Mouse (Mus musculus) cerebellum, adult 18-20 months (tissue): ENCODE data around the gene Ptch2.
A peak's percentile ranks its signal among the peaks of the same experiment; 100 is the strongest.

Experiments used
- DNase-seq, 2 experiments: peaks; one replicate each; pipeline ENCODE4 v3.0.0; 2021

The Ptch2 gene

GRCm38 (mm10) chr4:117105127-117105526 is 9.3 kb downstream of the Ptch2 start:
- no peak for DNase-seq

- no peak for DNase-seq
Measured at GRCm38 (mm10) chr4:117107813-117108523, 12.1 kb downstream of the Ptch2 start.

- DNase-seq = no peak
Measured at GRCm38 (mm10) chr4:117108524-117108849, 12.6 kb downstream of the Ptch2 start.

- DNase-seq = no peak
Measured at GRCm38 (mm10) chr4:117109330-117109729, 13.5 kb downstream of the Ptch2 start.

- no peak for DNase-seq
Measured at GRCm38 (mm10) chr4:117110249-117110648, 14.4 kb downstream of the Ptch2 start.

GRCm38 (mm10) chr4:117110985-117111384 is 15.1 kb downstream of the Ptch2 start:
- no peak for DNase-seq

GRCm38 (mm10) chr4:117113237-117113636 is 17.4 kb downstream of the Ptch2 start:
- DNase-seq = no peak

- DNase-seq = no peak
Measured at GRCm38 (mm10) chr4:117115592-117115991, 19.7 kb downstream of the Ptch2 start.

GRCm38 (mm10) chr4:117117931-117118330 is 22.1 kb downstream of the Ptch2 start:
- DNase-seq = no peak

GRCm38 (mm10) chr4:117119636-117120035 is 23.8 kb downstream of the Ptch2 start:
- no peak for DNase-seq

- no peak for DNase-seq
Measured at GRCm38 (mm10) chr4:117120052-117120444, 24.2 kb downstream of the Ptch2 start.

GRCm38 (mm10) chr4:117120445-117121414 is 24.9 kb downstream of the Ptch2 start:
- DNase-seq = peak; percentile 91 to 96

- no peak for DNase-seq
Measured at GRCm38 (mm10) chr4:117122209-117122608, 26.3 kb downstream of the Ptch2 start.

- DNase-seq = no peak
Measured at GRCm38 (mm10) chr4:117123546-117124217, 27.8 kb downstream of the Ptch2 start.

GRCm38 (mm10) chr4:117124218-117124517 is 28.3 kb downstream of the Ptch2 start:
- no peak for DNase-seq

- DNase-seq = no peak
Measured at GRCm38 (mm10) chr4:117124518-117125347, 28.9 kb downstream of the Ptch2 start.

- peak in 1 of 2 experiments; percentile 32 for DNase-seq
Measured at GRCm38 (mm10) chr4:117125348-117125909, 29.6 kb downstream of the Ptch2 start, which contains the start of gene Btbd19. TSS of gene Btbd19 (minus strand) at chr4:117125725.

GRCm38 (mm10) chr4:117125910-117126674 is 30.2 kb downstream of the Ptch2 start:
- no peak for DNase-seq

GRCm38 (mm10) chr4:117126675-117127290 is 30.9 kb downstream of the Ptch2 start, which contains the start of gene Tctex1d4:
TSS of gene Tctex1d4 (plus strand) at chr4:117126794.
- no peak for DNase-seq

GRCm38 (mm10) chr4:117127991-117128686 is 32.3 kb downstream of the Ptch2 start:
- no peak for DNase-seq
